Mouse (Mus musculus): ENCODE results near the gene Vegfc.

Vegfc gene

GRCm38 (mm10) chr8:54185927-54186326, 108.5 kb downstream of the Vegfc start:
- no peak for DNase-seq (ENCODE audit: low read depth)

DNA sequence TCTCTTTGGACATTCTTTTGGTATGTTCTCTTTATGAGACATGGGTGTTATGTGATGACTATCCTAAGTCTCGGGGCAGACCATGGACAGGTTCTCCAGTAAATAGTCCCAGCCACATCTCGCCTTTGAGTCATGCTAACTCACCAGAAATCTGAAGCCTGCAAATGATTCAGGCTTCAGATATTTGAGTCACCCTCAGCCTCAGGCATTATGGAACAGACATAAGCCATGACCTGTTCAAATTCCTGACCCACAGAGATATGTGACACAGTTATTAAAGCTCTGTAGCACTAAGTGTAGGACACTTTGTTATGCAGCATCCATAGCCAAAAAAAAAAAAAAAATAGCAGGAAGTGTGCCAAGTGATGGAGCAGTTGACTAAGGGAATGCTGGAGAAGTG, 138.8 kb downstream of the Vegfc start:
- no peak for DNase-seq (ENCODE audit: low read depth)

DNA sequence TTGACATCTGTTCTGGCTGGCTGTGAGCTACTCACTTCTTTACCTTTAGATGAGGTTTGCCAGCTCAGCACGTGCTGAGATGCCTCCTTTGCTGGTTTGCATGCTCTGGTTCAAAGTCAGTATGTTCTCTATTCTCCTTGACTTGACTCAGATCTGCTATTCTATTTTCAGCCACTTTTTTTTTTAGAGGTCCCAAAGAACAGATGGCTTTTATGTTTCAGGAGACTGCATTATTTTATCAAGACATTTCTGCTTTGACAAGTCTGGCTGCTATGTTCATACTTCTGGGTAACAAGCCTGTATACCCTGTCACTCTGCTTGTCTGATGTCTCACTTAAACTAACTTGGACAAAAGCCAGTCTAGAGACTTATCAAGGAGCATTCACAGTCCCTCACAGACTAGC, 151.4 kb downstream of the Vegfc start:
- no peak for DNase-seq (ENCODE audit: low read depth)

DNA sequence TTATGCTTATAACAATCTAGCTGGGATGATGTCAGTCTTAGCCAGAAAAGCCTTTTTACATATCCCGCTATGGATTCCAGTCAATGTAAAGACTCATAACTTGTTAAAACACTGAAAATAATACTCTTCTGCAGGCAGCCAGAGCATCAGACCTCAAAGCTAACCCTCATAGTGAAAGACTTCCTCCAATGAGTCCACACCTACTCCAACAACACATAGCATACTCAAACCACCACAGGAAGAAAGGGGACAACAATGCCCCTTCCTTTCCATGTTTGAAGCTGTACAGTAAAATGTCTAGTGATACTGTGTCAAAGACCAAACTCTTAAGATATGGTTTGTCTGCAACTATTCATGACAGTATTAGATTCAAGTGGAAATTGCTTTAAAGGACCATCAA, 153.2 kb downstream of the Vegfc start:
- no peak for DNase-seq (ENCODE audit: low read depth)

DNA sequence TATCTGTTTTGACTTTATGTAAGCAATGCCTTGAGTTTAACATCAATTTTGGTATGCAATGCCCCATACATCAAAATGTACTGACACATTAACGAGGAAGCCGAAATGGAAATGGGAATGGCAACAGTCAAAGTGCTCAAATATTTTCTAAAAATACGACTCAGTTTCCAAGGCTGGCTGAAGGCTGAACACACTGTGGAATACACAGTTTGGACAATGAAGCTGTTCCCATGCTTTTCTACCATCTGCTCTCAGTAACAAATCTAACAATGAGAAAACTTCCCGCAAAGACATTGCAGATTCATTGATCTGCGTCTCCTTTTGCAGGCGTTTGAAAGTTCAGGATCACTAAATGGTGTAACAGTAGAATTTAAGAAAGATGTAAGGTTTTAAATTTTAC, 155.9 kb downstream of the Vegfc start:
- DNase-seq (ENCODE audit: low read depth): no peak

Data from naive thymus-derived CD4-positive, alpha-beta T cell, adult 2 months (primary cell).